Mouse (Mus musculus): ENCODE data around the gene Xpr1. TPM values are rescaled to one million over a fixed set of nuclear protein-coding genes. Genes with fewer than 3 reads are reported as not detected.

Xpr1 gene
- total RNA-seq, 1 experiment from 2014 or later = 27.5 TPM

- ATAC-seq (replicated peaks in 1 of 2; ENCODE audit: insufficient read depth in 1 of 2, low FRiP score in 2 of 2, low TSS enrichment in 1 of 2, low read depth in 1 of 2, poor library complexity in 2 of 2, severe bottlenecking in 2 of 2) = no peak
These were observed 172.4 kb downstream of the Xpr1 start for GRCm38 (mm10) chr1:155244771-155245211.

- 0 out of 4 replicates have a peak, but pooled peaks of 1 of the 2 experiments have one; percentile 11 for ATAC-seq (replicated peaks in 1 of 2; ENCODE audit: insufficient read depth in 1 of 2, low FRiP score in 2 of 2, low TSS enrichment in 1 of 2, low read depth in 1 of 2, poor library complexity in 2 of 2, severe bottlenecking in 2 of 2)
These were observed 173.1 kb downstream of the Xpr1 start, which contains the start of gene BC034090 for GRCm38 (mm10) chr1:155243797-155244770. Gene BC034090, minus strand, starts transcription at chr1:155244444.

GRCm38 (mm10) chr1:155242488-155242745 is 174.8 kb downstream of the Xpr1 start:
- ATAC-seq (replicated peaks in 1 of 2; ENCODE audit: insufficient read depth in 1 of 2, low FRiP score in 2 of 2, low TSS enrichment in 1 of 2, low read depth in 1 of 2, poor library complexity in 2 of 2, severe bottlenecking in 2 of 2) = no peak

- no peak for ATAC-seq (replicated peaks in 1 of 2; ENCODE audit: insufficient read depth in 1 of 2, low FRiP score in 2 of 2, low TSS enrichment in 1 of 2, low read depth in 1 of 2, poor library complexity in 2 of 2, severe bottlenecking in 2 of 2)
These were observed 175.3 kb downstream of the Xpr1 start for GRCm38 (mm10) chr1:155241701-155242487.

- ATAC-seq (replicated peaks in 1 of 2; ENCODE audit: insufficient read depth in 1 of 2, low FRiP score in 2 of 2, low TSS enrichment in 1 of 2, low read depth in 1 of 2, poor library complexity in 2 of 2, severe bottlenecking in 2 of 2) = no peak
These were observed 177.1 kb downstream of the Xpr1 start for GRCm38 (mm10) chr1:155239962-155240717.

- ATAC-seq (replicated peaks in 1 of 2; ENCODE audit: insufficient read depth in 1 of 2, low FRiP score in 2 of 2, low TSS enrichment in 1 of 2, low read depth in 1 of 2, poor library complexity in 2 of 2, severe bottlenecking in 2 of 2) = no peak
These were observed 178.0 kb downstream of the Xpr1 start for GRCm38 (mm10) chr1:155239169-155239568.

- ATAC-seq (replicated peaks in 1 of 2; ENCODE audit: insufficient read depth in 1 of 2, low FRiP score in 2 of 2, low TSS enrichment in 1 of 2, low read depth in 1 of 2, poor library complexity in 2 of 2, severe bottlenecking in 2 of 2) = no peak
These were observed 179.1 kb downstream of the Xpr1 start for GRCm38 (mm10) chr1:155238126-155238525.

GRCm38 (mm10) chr1:155237390-155237789 is 179.8 kb downstream of the Xpr1 start:
- ATAC-seq (replicated peaks in 1 of 2; ENCODE audit: insufficient read depth in 1 of 2, low FRiP score in 2 of 2, low TSS enrichment in 1 of 2, low read depth in 1 of 2, poor library complexity in 2 of 2, severe bottlenecking in 2 of 2) = no peak

GRCm38 (mm10) chr1:155236306-155237024 is 180.8 kb downstream of the Xpr1 start:
- ATAC-seq (replicated peaks in 1 of 2; ENCODE audit: insufficient read depth in 1 of 2, low FRiP score in 2 of 2, low TSS enrichment in 1 of 2, low read depth in 1 of 2, poor library complexity in 2 of 2, severe bottlenecking in 2 of 2) = no peak

GRCm38 (mm10) chr1:155235641-155236040 is 181.6 kb downstream of the Xpr1 start:
- no peak for ATAC-seq (replicated peaks in 1 of 2; ENCODE audit: insufficient read depth in 1 of 2, low FRiP score in 2 of 2, low TSS enrichment in 1 of 2, low read depth in 1 of 2, poor library complexity in 2 of 2, severe bottlenecking in 2 of 2)

- ATAC-seq (replicated peaks in 1 of 2; ENCODE audit: insufficient read depth in 1 of 2, low FRiP score in 2 of 2, low TSS enrichment in 1 of 2, low read depth in 1 of 2, poor library complexity in 2 of 2, severe bottlenecking in 2 of 2) = peak; percentile 80 to 89
These were observed 183.1 kb downstream of the Xpr1 start for GRCm38 (mm10) chr1:155233931-155234607.

GRCm38 (mm10) chr1:155233378-155233777 is 183.8 kb downstream of the Xpr1 start:
- no peak for ATAC-seq (replicated peaks in 1 of 2; ENCODE audit: insufficient read depth in 1 of 2, low FRiP score in 2 of 2, low TSS enrichment in 1 of 2, low read depth in 1 of 2, poor library complexity in 2 of 2, severe bottlenecking in 2 of 2)

- ATAC-seq (replicated peaks in 1 of 2; ENCODE audit: insufficient read depth in 1 of 2, low FRiP score in 2 of 2, low TSS enrichment in 1 of 2, low read depth in 1 of 2, poor library complexity in 2 of 2, severe bottlenecking in 2 of 2) = no peak
These were observed 184.4 kb downstream of the Xpr1 start for GRCm38 (mm10) chr1:155232786-155233185.

- no peak for ATAC-seq (replicated peaks in 1 of 2; ENCODE audit: insufficient read depth in 1 of 2, low FRiP score in 2 of 2, low TSS enrichment in 1 of 2, low read depth in 1 of 2, poor library complexity in 2 of 2, severe bottlenecking in 2 of 2)
These were observed 184.8 kb downstream of the Xpr1 start for GRCm38 (mm10) chr1:155232385-155232784.

GRCm38 (mm10) chr1:155229464-155230411 is 187.5 kb downstream of the Xpr1 start:
- no peak for ATAC-seq (replicated peaks in 1 of 2; ENCODE audit: insufficient read depth in 1 of 2, low FRiP score in 2 of 2, low TSS enrichment in 1 of 2, low read depth in 1 of 2, poor library complexity in 2 of 2, severe bottlenecking in 2 of 2)
